Mouse (Mus musculus) kidney, postnatal 0 days (tissue): Measurements from ENCODE around the gene Casp7. TPM values are rescaled to one million over a fixed set of nuclear protein-coding genes. Genes with fewer than 3 reads are reported as not detected.
A peak's percentile ranks its signal among the peaks of the same experiment; 100 is the strongest.

Experiments
- ATAC-seq: fragments of 200-750 bp; cut with Nextera tagmentation; replicated peaks from 2 replicates; pipeline ENCODE4 v1.8.0; 2017; ENCODE audit warnings: low read depth, moderate number of reproducible peaks, moderate TSS enrichment, moderate library complexity; ENCODE audit not compliant: low FRiP score
- DNase-seq: peaks from one replicate; pipeline ENCODE4 v3.0.0-alpha.2; 2016; ENCODE audit warnings: low spot score
- H3K27ac ChIP-seq: fragments of 300-500 bp; sonication (generic); 2 replicates; pipeline ENCODE4 v1.5.1; 2014; ENCODE audit warnings: mild to moderate bottlenecking
- H3K27me3 ChIP-seq: fragments of 300-500 bp; sonication (generic); 2 replicates; pipeline ENCODE4 v1.6.1; 2014; ENCODE audit warnings: low read length, mixed read lengths; ENCODE audit not compliant: insufficient read depth
- H3K36me3 ChIP-seq: fragments of 300-500 bp; sonication (generic); 2 replicates; pipeline ENCODE4 v1.6.1; 2014; ENCODE audit warnings: low read length, mixed read lengths; ENCODE audit not compliant: insufficient read depth
- H3K4me1 ChIP-seq: fragments of 300-500 bp; sonication (generic); replicated peaks from 2 replicates; pipeline ENCODE4 v1.6.1; 2014; ENCODE audit warnings: antibody characterized with exemption, low read length, mixed read lengths; ENCODE audit not compliant: insufficient read depth
- H3K4me2 ChIP-seq: fragments of 300-500 bp; sonication (generic); 2 replicates; pipeline ENCODE4 v1.6.1; 2014; ENCODE audit warnings: mild to moderate bottlenecking, low read length, moderate library complexity, mixed read lengths
- H3K4me3 ChIP-seq: fragments of 300-500 bp; sonication (generic); replicated peaks from 2 replicates; pipeline ENCODE4 v1.5.1; 2014; ENCODE audit warnings: low read depth, low read length
- H3K9ac ChIP-seq: fragments of 300-500 bp; sonication (generic); 2 replicates; pipeline ENCODE4 v1.6.1; 2014; ENCODE audit warnings: low read depth, low read length
- H3K9me3 ChIP-seq: fragments of 300-500 bp; sonication (generic); replicated peaks from 2 replicates; pipeline ENCODE4 v1.6.1; 2016; ENCODE audit warnings: low read length, inconsistent platforms, mixed read lengths
- CTCF ChIP-seq: IDR thresholded peaks from 2 replicates; pipeline ENCODE4 v1.5.1; 2016; ENCODE audit warnings: antibody characterized with exemption, low read depth, mild to moderate bottlenecking, moderate library complexity
- WGBS: fragments of 180-500 bp; shearing (Covaris S2); extraction: QIAGEN DNeasy Blood & Tissue Kit; methylation state at CpG from one replicate; pipeline ENCODE4 v1.1.7; 2014; 5-methylcytosine and 5-hydroxymethylcytosine counted together
- polyA plus RNA-seq: library from polyadenylated mRNA; unstranded; fragments of >200 nt; fragmentation: Nextera tagmentation; extraction: Ambion mirVana; gene quantifications from 2 replicates; pipeline ENCODE4 v1.2.1, GENCODE M21; 2015

The Casp7 gene
- polyA plus RNA-seq, 1 experiment from 2014 or later: 24.2 TPM

- no peaks in the 10 kb centered on the region for H3K27me3 ChIP-seq
- no peaks in the 10 kb centered on the region for H3K9me3 ChIP-seq
- no peak overlapping the region for H3K4me3 ChIP-seq
- no peak overlapping the region for H3K27ac ChIP-seq
- no peak overlapping the region for H3K4me2 ChIP-seq
- H3K4me1 ChIP-seq: peaks cover 6% of the 10 kb centered on the region; the same call in 1 of the 2 replicates
- H3K9ac ChIP-seq: no peak overlapping the region
- no peaks in the 10 kb centered on the region for H3K36me3 ChIP-seq
- TF ChIP-seq CTCF: no peak
- ATAC-seq (no peak), DNase-seq (no peak)
- WGBS: 88% methylated on average over 3 of the region's 3 CpGs
These were observed 23.4 kb downstream of the Casp7 start for GRCm38 (mm10) chr19:56420345-56420744.

DNA sequence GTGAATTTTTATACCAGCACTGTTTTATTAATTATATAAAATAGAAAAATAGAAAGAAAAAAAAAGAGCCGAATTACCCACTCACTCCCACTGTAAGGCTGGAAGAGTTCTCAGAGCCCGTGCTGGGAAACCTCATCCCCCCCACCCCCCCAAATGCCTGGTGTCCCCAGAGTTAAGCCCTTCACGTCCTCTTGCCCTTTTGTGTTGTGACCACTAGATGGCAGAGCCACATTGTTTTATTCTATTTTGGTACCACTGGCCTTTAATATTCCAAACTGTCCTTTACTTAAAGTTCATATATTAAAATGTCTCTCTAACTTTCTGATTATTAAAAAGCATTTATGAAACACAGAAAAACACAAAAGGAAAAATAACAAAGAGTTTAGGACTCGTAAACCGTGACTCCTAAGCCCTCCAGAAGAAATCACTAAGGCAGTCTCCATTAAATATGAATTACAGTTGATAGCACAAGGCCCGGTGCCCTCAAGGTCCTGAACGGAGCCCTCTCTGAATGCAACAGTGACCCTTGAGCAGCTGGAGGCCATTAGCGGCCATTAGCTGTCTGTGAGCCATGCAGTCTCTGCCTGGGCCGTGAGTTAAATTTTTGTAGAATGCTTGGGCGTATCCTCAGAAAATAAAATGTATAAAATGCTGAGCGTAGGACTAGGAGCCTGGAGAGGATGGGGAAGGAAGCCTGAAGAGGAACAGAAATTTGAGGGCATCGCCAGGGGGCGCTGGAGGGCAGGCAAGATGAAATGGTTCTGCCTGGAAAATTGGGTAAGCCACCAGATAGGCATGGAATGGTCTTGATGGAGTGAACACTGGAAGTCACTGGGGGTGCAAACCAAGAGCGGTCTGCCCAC lies 25.8 kb downstream of the Casp7 start:
- ATAC-seq (peak; percentile 55), DNase-seq (peak; percentile 93)
- no peak overlapping the region; the same call in 1 of the 2 replicates for H3K4me3 ChIP-seq
- peaks cover 6% of the 10 kb centered on the region; the same call in 1 of the 2 replicates for H3K4me1 ChIP-seq
- peak overlapping the region; percentile 36; the same call in 1 of the 2 replicates for H3K27ac ChIP-seq
- peak; percentile 90 for TF ChIP-seq CTCF
- peak overlapping the region; percentile 14; the same call in 1 of the 2 replicates for H3K4me2 ChIP-seq
- WGBS: 20% methylated on average over 14 of the region's 14 CpGs
- H3K27me3 ChIP-seq: no peaks in the 10 kb centered on the region
- H3K36me3 ChIP-seq: no peaks in the 10 kb centered on the region
- H3K9ac ChIP-seq: no peak overlapping the region
- H3K9me3 ChIP-seq: no peaks in the 10 kb centered on the region

GRCm38 (mm10) chr19:56423370-56423769 lies 26.4 kb downstream of the Casp7 start:
- H3K27ac ChIP-seq: peak overlapping the region; percentile 36; the same call in 1 of the 2 replicates
- no peak for TF ChIP-seq CTCF
- no peaks in the 10 kb centered on the region for H3K36me3 ChIP-seq
- H3K27me3 ChIP-seq: no peaks in the 10 kb centered on the region
- DNase-seq (no peak), ATAC-seq (no peak)
- no peak overlapping the region for H3K9ac ChIP-seq
- no peaks in the 10 kb centered on the region for H3K9me3 ChIP-seq
- H3K4me3 ChIP-seq: no peak overlapping the region
- WGBS: 47% methylated on average over 12 of the region's 12 CpGs
- H3K4me2 ChIP-seq: peak overlapping the region; percentile 14; the same call in 1 of the 2 replicates
- H3K4me1 ChIP-seq: peaks cover 6% of the 10 kb centered on the region; the same call in 1 of the 2 replicates

GRCm38 (mm10) chr19:56424606-56425395 lies 27.9 kb downstream of the Casp7 start:
- DNase-seq: no peak
- Histone ChIP-seq H3K27me3 (no peaks in the 10 kb centered on the region), H3K4me2 (no peak overlapping the region), H3K36me3 (no peaks in the 10 kb centered on the region), H3K27ac (no peak overlapping the region), H3K9me3 (no peaks in the 10 kb centered on the region), H3K4me3 (no peak overlapping the region), H3K9ac (no peak overlapping the region), H3K4me1 (peaks cover 6% of the 10 kb centered on the region; the same call in 1 of the 2 replicates)
- TF ChIP-seq CTCF: no peak
- WGBS: 74% methylated on average over 17 of the region's 17 CpGs
- no peak for ATAC-seq

DNA sequence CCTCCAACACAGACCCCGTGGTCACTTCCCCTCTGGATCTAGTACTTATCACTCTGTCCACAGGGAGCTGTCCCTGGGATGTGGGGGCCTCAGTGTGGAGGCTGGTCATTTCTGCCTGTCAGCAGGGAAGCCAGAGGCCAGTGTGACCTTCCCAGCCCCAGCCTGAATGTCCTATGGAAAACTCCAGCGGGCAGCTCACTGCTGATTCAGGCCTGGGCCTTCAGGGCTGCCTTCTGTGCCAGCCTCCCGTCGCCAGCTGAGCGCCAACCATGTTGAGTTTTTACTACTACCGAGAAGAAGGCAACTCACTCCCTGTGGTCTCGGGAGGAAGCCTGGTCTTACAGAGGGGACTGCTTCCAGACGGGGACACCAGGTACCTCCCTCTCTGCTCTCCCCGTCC lies 28.6 kb downstream of the Casp7 start:
- H3K9ac ChIP-seq: no peak overlapping the region
- WGBS: 71% methylated on average over 9 of the region's 9 CpGs
- no peak overlapping the region for H3K27ac ChIP-seq
- H3K36me3 ChIP-seq: no peaks in the 10 kb centered on the region
- no peak overlapping the region for H3K4me2 ChIP-seq
- H3K9me3 ChIP-seq: no peaks in the 10 kb centered on the region
- DNase-seq (no peak), ATAC-seq (no peak)
- peaks cover 6% of the 10 kb centered on the region; the same call in 1 of the 2 replicates for H3K4me1 ChIP-seq
- no peak overlapping the region for H3K4me3 ChIP-seq
- no peaks in the 10 kb centered on the region for H3K27me3 ChIP-seq
- TF ChIP-seq CTCF: no peak

DNA sequence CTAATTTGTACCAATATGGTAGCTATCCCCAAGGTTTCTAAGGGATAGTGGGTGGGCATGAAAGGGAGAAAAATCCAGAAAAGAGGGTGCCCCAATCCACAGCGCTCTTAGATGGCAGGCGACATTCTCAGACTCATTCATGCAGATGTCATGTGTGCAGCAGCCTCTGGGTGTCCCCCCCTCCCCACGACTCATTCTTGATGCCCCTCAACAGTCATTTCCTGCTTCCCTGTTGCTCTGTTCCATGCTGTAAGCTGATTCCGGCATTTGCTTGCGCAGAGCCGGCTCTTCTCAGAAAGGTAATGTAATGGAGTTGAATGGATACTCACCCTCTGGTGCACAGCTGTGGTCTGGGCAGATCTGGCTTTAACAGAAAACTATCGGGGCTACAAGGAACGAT lies 33.4 kb downstream of the Casp7 start:
- WGBS: 55% methylated on average over 8 of the region's 8 CpGs
- no peak overlapping the region for H3K9ac ChIP-seq
- ATAC-seq: no peak
- no peaks in the 10 kb centered on the region for H3K4me1 ChIP-seq
- no peak overlapping the region for H3K27ac ChIP-seq
- H3K9me3 ChIP-seq: no peaks in the 10 kb centered on the region
- 0 out of 2 replicates have a peak, but pooled peaks cover 11% of the 10 kb centered on the region for H3K36me3 ChIP-seq
- no peak overlapping the region for H3K4me3 ChIP-seq
- no peaks in the 10 kb centered on the region for H3K27me3 ChIP-seq
- peak; percentile 50 for DNase-seq
- H3K4me2 ChIP-seq: no peak overlapping the region
- peak; percentile 60 for TF ChIP-seq CTCF
